Mouse (Mus musculus) G1E (cell line): ENCODE measurements around the gene A2m.

ENCODE experiments used
- CTCF ChIP-seq: IDR thresholded peaks from 2 replicates; pipeline ENCODE4 v1.5.1; 2012; ENCODE audit warnings: low read depth, low read length, inconsistent platforms, mixed read lengths
- TAL1 ChIP-seq: conservative IDR thresholded peaks from 2 replicates; pipeline ENCODE4 v1.6.1; 2012; ENCODE audit warnings: low read depth, low read length, inconsistent platforms, mixed read lengths

GRCm38 (mm10) chr6:121648499-121648898 is 13.3 kb downstream of the A2m start:
- TF ChIP-seq CTCF (no peak), TAL1 (no peak)
